Mouse (Mus musculus) heart, embryonic 10.5 days (tissue): Measurements from ENCODE around the gene Cox15. TPM values are rescaled to one million over a fixed set of nuclear protein-coding genes. Genes with fewer than 3 reads are reported as not detected.

ENCODE experiments used
- DNase-seq: peaks from one replicate; pipeline ENCODE4 v3.0.0-alpha.2; 2017; ENCODE audit warnings: low spot score
- H3K27ac ChIP-seq: fragments of 300-500 bp; sonication (generic); 2 replicates; pipeline ENCODE4 v1.5.1; 2016; ENCODE audit warnings: mild to moderate bottlenecking
- H3K27me3 ChIP-seq: fragments of 300-500 bp; sonication (generic); 2 replicates; pipeline ENCODE4 v1.6.1; 2016; ENCODE audit warnings: mild to moderate bottlenecking; ENCODE audit not compliant: poor library complexity, insufficient read depth, severe bottlenecking
- H3K36me3 ChIP-seq: fragments of 300-500 bp; sonication (generic); 2 replicates; pipeline ENCODE4 v1.6.1; 2016; ENCODE audit warnings: mild to moderate bottlenecking, moderate library complexity
- H3K4me1 ChIP-seq: fragments of 300-500 bp; sonication (generic); 2 replicates; pipeline ENCODE4 v1.6.1; 2016; ENCODE audit warnings: mild to moderate bottlenecking
- H3K4me3 ChIP-seq: fragments of 300-500 bp; sonication (generic); 2 replicates; pipeline ENCODE4 v1.5.1; 2016; ENCODE audit warnings: mild to moderate bottlenecking, moderate library complexity
- H3K9me3 ChIP-seq: fragments of 300-500 bp; sonication (generic); 2 replicates; pipeline ENCODE4 v1.6.1; 2016; ENCODE audit warnings: mild to moderate bottlenecking, moderate library complexity
- WGBS: fragments of 180-500 bp; shearing (Covaris S2); methylation state at CpG from one replicate; pipeline ENCODE4 v1.1.7; 2016; 5-methylcytosine and 5-hydroxymethylcytosine counted together
- polyA plus RNA-seq: library from polyadenylated mRNA; unstranded; fragments of >200 nt; fragmentation: Nextera tagmentation; extraction: Ambion mirVana; gene quantifications from 2 replicates; pipeline ENCODE4 v1.2.1, GENCODE M21; 2016

Cox15 gene
- polyA plus RNA-seq: 16.0 and 17.5 TPM in 2 replicates

- H3K27ac ChIP-seq: peak within 1 kb of the TSS; percentile 92
- WGBS: under 1% methylated on average over 62 of the region's 62 CpGs
Observed at GRCm38 (mm10) chr19:43752489-43753225, at the start of gene Cox15, which contains the start of gene Cutc. Cox15 (minus strand) TSS chr19:43753000. Cutc (plus strand) TSS chr19:43752996.

GRCm38 (mm10) chr19:43801427-43802051 lies 48.7 kb upstream of the Cox15 start:
- peaks cover 7% of the 10 kb centered on the region; the same call in 1 of the 2 replicates for H3K27me3 ChIP-seq
- DNase-seq: no peak

More at GRCm38 (mm10) chr19:43752489-43753225, at the start of gene Cox15, which contains the start of gene Cutc:
- Histone ChIP-seq H3K4me3 (peak within 1 kb of the TSS; percentile 70), H3K27me3 (no peaks in the 10 kb centered on the region), H3K4me1 (peaks cover 13% of the 10 kb centered on the region), H3K9me3 (no peaks in the 10 kb centered on the region), H3K36me3 (peaks cover 31% of the 10 kb centered on the region)
- DNase-seq: peak; percentile 96

GRCm38 (mm10) chr19:43797216-43797615 lies 44.4 kb upstream of the Cox15 start:
- Histone ChIP-seq H3K4me1 (no peaks in the 10 kb centered on the region), H3K36me3 (no peaks in the 10 kb centered on the region), H3K4me3 (no peak overlapping the region), H3K27me3 (peaks cover 7% of the 10 kb centered on the region; the same call in 1 of the 2 replicates), H3K9me3 (no peaks in the 10 kb centered on the region), H3K27ac (no peak overlapping the region)
- 73% methylated on average over 5 of the region's 5 CpGs for WGBS
- no peak for DNase-seq

More at GRCm38 (mm10) chr19:43801427-43802051, 48.7 kb upstream of the Cox15 start:
- Histone ChIP-seq H3K4me3 (no peak overlapping the region), H3K27ac (no peak overlapping the region), H3K36me3 (no peaks in the 10 kb centered on the region), H3K9me3 (no peaks in the 10 kb centered on the region), H3K4me1 (no peaks in the 10 kb centered on the region)
- 69% methylated on average over 9 of the region's 9 CpGs for WGBS

- Histone ChIP-seq H3K4me1 (no peaks in the 10 kb centered on the region), H3K9me3 (no peaks in the 10 kb centered on the region), H3K4me3 (no peak overlapping the region), H3K27me3 (no peaks in the 10 kb centered on the region; the same call in 1 of the 2 replicates), H3K27ac (no peak overlapping the region), H3K36me3 (no peaks in the 10 kb centered on the region)
- whole genome bisulfite sequencing: 76% methylated on average over 8 of the region's 8 CpGs
- no peak for DNase-seq
Observed at GRCm38 (mm10) chr19:43795511-43795910, 42.7 kb upstream of the Cox15 start.

- 81% methylated on average over 1 of the region's 1 CpGs for WGBS
- Histone ChIP-seq H3K9me3 (no peaks in the 10 kb centered on the region), H3K27ac (no peak overlapping the region), H3K27me3 (no peaks in the 10 kb centered on the region), H3K36me3 (no peaks in the 10 kb centered on the region), H3K4me3 (no peak overlapping the region), H3K4me1 (no peaks in the 10 kb centered on the region)
- DNase-seq: no peak
Observed at GRCm38 (mm10) chr19:43793951-43794350, 41.2 kb upstream of the Cox15 start.

GRCm38 (mm10) chr19:43792537-43792936 lies 39.7 kb upstream of the Cox15 start:
- no peak overlapping the region for H3K4me3 ChIP-seq
- no peaks in the 10 kb centered on the region for H3K27me3 ChIP-seq
- no peak overlapping the region for H3K27ac ChIP-seq
- H3K4me1 ChIP-seq: no peaks in the 10 kb centered on the region
- H3K36me3 ChIP-seq: no peaks in the 10 kb centered on the region
- 83% methylated on average over 4 of the region's 4 CpGs for WGBS
- no peak for DNase-seq
- no peaks in the 10 kb centered on the region for H3K9me3 ChIP-seq

- Histone ChIP-seq H3K4me1 (no peaks in the 10 kb centered on the region), H3K4me3 (no peak overlapping the region), H3K36me3 (no peaks in the 10 kb centered on the region), H3K27ac (no peak overlapping the region), H3K9me3 (no peaks in the 10 kb centered on the region), H3K27me3 (no peaks in the 10 kb centered on the region)
- no peak for DNase-seq
- WGBS: 87% methylated on average over 7 of the region's 7 CpGs
Observed at GRCm38 (mm10) chr19:43789817-43790216, 37.0 kb upstream of the Cox15 start.

GRCm38 (mm10) chr19:43786249-43787026 lies 33.6 kb upstream of the Cox15 start:
- no peaks in the 10 kb centered on the region for H3K36me3 ChIP-seq
- H3K4me1 ChIP-seq: no peaks in the 10 kb centered on the region
- WGBS: 78% methylated on average over 13 of the region's 13 CpGs
- no peak overlapping the region for H3K4me3 ChIP-seq
- no peak overlapping the region for H3K27ac ChIP-seq
- no peaks in the 10 kb centered on the region for H3K27me3 ChIP-seq
- no peak for DNase-seq
- H3K9me3 ChIP-seq: no peaks in the 10 kb centered on the region

GRCm38 (mm10) chr19:43784761-43785160 lies 32.0 kb upstream of the Cox15 start:
- no peaks in the 10 kb centered on the region for H3K27me3 ChIP-seq
- H3K27ac ChIP-seq: no peak overlapping the region
- H3K4me1 ChIP-seq: no peaks in the 10 kb centered on the region
- WGBS: 73% methylated on average over 8 of the region's 8 CpGs
- DNase-seq: no peak
- H3K36me3 ChIP-seq: no peaks in the 10 kb centered on the region
- H3K4me3 ChIP-seq: no peak overlapping the region
- no peaks in the 10 kb centered on the region for H3K9me3 ChIP-seq

- H3K27ac ChIP-seq: no peak within 1 kb of the TSS
- H3K4me3 ChIP-seq: no peak within 1 kb of the TSS
- no peaks in the 10 kb centered on the region for H3K36me3 ChIP-seq
- no peaks in the 10 kb centered on the region for H3K4me1 ChIP-seq
- no peak for DNase-seq
- H3K9me3 ChIP-seq: no peaks in the 10 kb centered on the region
- no peaks in the 10 kb centered on the region for H3K27me3 ChIP-seq
- 85% methylated on average over 3 of the region's 3 CpGs for WGBS
Observed at GRCm38 (mm10) chr19:43781980-43782379, 29.2 kb upstream of the Cox15 start, which contains the start of gene Abcc2. Abcc2 (plus strand) TSS chr19:43782192.

GRCm38 (mm10) chr19:43780391-43780790 lies 27.6 kb upstream of the Cox15 start:
- 82% methylated on average over 5 of the region's 5 CpGs for WGBS
- Histone ChIP-seq H3K9me3 (no peaks in the 10 kb centered on the region), H3K27ac (no peak overlapping the region), H3K36me3 (no peaks in the 10 kb centered on the region), H3K4me3 (no peak overlapping the region), H3K27me3 (no peaks in the 10 kb centered on the region), H3K4me1 (no peaks in the 10 kb centered on the region)
- no peak for DNase-seq

GRCm38 (mm10) chr19:43777308-43777707 lies 24.5 kb upstream of the Cox15 start:
- Histone ChIP-seq H3K9me3 (no peaks in the 10 kb centered on the region), H3K4me3 (no peak overlapping the region), H3K4me1 (no peaks in the 10 kb centered on the region), H3K36me3 (no peaks in the 10 kb centered on the region), H3K27me3 (no peaks in the 10 kb centered on the region), H3K27ac (no peak overlapping the region)
- DNase-seq: no peak
- WGBS: 73% methylated on average over 2 of the region's 2 CpGs

GRCm38 (mm10) chr19:43776561-43776960 lies 23.8 kb upstream of the Cox15 start:
- H3K4me3 ChIP-seq: no peak overlapping the region
- H3K27me3 ChIP-seq: no peaks in the 10 kb centered on the region
- 76% methylated on average over 4 of the region's 4 CpGs for WGBS

More at GRCm38 (mm10) chr19:43776561-43776960, 23.8 kb upstream of the Cox15 start:
- no peaks in the 10 kb centered on the region for H3K9me3 ChIP-seq
- DNase-seq: no peak
- no peak overlapping the region for H3K27ac ChIP-seq
- H3K4me1 ChIP-seq: no peaks in the 10 kb centered on the region
- no peaks in the 10 kb centered on the region for H3K36me3 ChIP-seq
